Mouse (Mus musculus): ENCODE results near the gene Slc25a36.

DNA sequence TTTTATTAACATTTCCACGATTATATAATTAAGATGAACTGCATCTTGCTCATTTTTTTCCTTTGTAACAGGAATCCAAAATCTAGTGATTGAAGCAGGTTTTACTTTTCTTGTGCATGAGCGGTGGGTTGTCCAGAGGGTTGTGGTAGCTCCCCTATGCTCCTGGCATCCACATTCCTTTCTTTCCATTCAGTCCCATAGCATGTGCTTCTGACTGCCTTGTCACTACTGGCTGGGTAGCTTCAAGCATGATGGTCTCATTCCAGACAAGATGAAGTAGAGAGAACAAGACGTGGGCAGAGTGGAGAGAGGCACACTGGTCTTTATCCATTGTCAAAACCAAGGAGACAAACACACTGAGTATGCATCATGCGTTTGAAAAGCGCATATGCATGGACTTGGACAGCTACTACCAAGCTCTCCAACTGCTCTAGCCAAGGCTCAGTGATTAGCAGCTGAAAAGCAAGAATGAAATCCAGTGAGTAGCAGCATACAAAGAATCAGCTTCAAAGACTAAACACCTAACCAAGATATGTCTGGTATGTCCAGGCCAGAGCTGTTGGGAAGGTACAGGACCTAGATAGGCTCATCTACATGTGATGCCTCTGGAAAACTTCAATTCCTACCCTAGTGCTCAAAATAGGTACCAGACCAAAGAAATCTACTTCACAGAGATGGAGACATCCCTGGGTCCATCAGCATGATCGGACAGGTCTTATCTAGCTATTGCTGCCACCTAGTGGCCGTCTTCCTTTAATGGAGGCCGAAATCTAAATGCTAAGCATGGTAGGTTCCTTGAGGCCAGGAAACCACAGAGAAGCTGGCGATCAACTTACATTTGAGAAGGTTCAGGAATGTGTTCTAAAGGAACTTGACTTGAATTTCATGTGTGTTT, 42.5 kb downstream of the Slc25a36 start:
- TF ChIP-seq CTCF (IDR thresholded peaks at IDR 0.05; ENCODE audit: extremely low read depth, insufficient read depth, insufficient read length, insufficient replicate concordance): peak; percentile 29; the same call in 1 of the 2 replicates
- TF ChIP-seq POLR2A (IDR thresholded peaks at IDR 0.05; ENCODE audit: low read depth, low read length): no peak
